Mouse (Mus musculus): Measurements from ENCODE around the gene Pusl1. TPM values are rescaled to one million over a fixed set of nuclear protein-coding genes. Genes with fewer than 3 reads are reported as not detected.

Gene Pusl1
- total RNA-seq, 2 experiments from 2014 or later: 42.9 to 49.0 TPM

DNA sequence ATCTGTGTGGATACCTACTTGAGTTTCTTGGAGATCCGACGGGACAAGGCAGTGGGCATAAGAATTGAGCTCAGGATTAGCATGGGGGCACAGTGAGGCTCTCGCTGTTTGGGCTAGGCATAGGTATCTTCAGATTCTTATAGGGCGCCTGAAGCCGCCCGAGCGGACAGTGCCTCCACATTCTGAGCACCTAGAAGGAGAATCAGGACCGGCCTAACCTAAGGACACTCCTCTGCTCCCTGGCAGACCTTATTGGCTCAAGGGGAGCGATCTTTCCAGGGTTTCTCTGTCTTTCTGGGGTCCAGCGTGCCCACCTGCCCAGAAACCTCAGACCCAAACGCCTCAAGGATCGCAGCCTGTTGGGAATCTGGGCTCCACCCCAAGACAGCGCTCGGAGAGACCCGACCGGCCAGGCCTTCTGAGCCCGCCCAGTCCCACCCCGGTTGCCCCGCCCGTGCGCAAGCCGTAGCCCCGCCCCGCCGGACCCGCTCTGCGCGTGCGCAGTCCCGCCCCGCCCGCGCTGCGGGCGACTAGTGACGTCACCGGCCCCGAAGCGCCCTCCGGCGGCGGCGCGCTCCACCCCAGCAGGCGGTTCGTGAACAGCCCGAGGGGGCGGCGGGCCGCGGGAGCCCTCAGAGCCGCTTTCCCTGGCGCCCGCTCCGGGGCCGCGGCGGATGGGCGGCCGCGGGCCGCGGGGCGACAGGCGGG is 44.6 kb downstream of the Pusl1 start, which contains the start of gene Dvl1:
TSS of gene Dvl1 (plus strand) at position 532 of the 708 bp plus-strand sequence.
- peak; percentile 98 to 99 for DNase-seq (ENCODE audit: low spot score in 2 of 2)

- DNase-seq (ENCODE audit: low spot score in 2 of 2): no peak
These were observed 48.4 kb downstream of the Pusl1 start for GRCm38 (mm10) chr4:155843231-155843630.

DNA sequence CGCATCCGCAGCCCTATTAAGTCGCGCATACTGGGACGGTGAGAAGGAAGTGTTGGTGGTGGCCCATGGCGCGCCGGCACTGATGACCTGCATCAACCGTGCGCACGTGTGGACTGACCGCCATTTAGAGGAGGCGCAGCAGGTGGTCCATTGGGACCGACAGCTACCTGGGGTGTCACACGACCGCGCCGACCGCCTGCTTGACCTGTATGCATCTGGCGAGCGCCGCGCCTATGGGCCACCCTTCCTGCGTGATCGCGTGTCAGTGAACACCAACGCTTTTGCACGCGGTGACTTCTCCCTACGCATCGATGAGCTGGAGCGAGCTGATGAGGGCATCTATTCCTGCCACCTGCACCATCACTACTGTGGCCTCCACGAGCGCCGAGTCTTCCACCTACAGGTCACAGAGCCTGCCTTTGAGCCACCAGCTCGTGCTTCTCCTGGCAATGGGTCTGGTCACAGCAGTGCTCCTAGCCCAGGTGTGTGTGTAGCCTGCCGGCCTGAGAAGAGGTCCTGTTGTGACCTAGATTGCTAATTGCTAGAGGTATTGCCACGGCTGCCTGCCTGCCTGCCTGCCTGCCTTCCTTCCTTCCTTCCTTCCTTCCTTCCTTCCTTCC is 49.8 kb downstream of the Pusl1 start:
- no peak for DNase-seq (ENCODE audit: low spot score in 2 of 2)

DNA sequence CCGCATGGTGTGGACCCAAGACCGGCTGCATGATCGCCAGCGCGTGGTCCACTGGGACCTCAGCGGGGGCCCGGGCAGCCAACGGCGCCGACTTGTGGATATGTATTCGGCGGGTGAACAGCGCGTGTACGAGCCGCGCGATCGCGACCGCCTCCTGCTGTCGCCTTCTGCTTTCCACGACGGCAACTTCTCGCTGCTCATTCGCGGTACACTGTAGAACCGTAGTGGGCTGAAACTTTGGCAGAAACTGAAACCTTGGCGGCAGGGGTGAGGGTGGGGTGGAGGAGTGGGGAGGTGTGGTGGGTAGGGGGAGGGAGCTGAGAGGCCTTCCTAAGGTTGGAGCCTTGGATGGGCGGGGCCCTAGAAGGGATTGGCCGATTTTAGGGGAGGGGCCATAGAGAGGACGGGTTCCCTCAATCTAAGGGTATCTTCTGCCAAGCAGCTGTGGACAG is 50.6 kb downstream of the Pusl1 start:
- DNase-seq (ENCODE audit: low spot score in 2 of 2): no peak

DNA sequence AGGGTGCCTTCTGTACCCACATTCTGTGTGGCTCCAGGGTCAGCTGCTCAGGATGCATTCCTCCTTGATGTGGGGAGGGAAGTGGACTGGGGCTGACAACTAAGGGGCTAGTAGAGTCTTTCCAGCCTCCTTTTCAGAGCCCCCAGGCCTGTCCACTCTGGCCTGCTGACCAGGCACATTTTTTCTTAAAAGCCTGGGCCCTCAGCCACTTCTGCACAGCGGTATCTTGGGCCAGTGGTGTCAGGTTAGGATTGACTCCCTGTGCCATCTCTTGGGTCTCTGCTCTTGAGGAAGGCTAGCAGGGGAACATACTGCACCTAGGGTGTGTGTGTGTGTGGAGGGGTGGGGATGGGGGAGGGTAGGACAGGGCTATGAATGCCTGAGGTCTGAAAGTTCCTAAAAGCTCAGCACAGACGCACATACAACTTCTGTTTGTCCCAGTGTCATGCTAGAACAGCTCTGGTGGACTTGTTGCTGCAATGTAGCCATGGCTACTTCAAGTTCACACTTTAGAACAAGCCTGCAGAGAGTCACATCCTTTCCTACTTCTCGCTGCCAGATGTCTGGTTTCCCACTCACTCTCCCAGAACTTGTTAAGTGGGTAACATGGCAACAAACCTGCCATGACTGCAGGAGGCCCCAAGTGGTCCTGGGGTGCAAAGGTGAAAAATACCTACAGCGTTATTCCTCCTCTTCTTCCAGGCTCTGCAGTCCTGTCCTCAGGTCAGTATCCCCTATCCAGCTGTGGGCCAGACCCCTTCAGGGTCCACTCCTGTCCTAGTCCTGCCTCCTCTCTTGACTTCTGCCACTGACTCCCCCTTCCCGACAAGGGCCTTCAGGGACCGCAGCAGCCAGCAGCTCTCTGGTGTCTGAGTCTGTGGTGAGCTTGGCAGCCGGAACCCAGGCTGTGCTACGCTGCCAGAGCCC is 51.2 kb downstream of the Pusl1 start:
- DNase-seq (ENCODE audit: low spot score in 2 of 2): no peak

DNA sequence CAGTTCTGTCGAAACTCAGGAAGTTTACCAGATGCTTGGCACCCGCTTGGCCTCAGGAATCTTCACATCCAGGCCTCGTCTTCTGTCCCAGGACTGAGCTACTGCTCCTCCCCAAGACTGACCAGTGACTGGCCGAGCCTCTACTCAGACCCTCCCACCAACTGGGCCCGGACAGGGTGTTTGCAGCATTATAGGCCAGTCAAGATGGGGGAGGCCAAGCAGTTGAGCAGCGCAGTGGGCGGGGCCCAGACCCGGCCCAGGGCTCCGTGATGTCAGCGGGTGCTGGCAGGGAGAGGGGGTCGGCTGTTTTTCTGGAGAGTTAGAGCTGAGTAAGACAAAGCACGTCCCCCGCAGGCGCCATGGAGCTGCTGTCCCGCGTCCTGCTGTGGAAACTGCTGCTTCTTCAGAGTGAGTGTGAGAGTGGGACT is 52.1 kb downstream of the Pusl1 start, which contains the start of gene Mxra8:
TSS of gene Mxra8 (plus strand) at position 198 of the 428 bp plus-strand sequence.
- DNase-seq (ENCODE audit: low spot score in 2 of 2): peak; percentile 64 to 65

- DNase-seq (ENCODE audit: low spot score in 2 of 2): no peak
These were observed 53.1 kb downstream of the Pusl1 start for GRCm38 (mm10) chr4:155838187-155839153.

Small RNA genes within 50 kb of the gene (microRNA-seq; reads per million reads assigned to microRNA genes)
- gene Gm22991: not detected

Other genes starting within 250 kb of the Pusl1 start
- not detected for gene Gm10563, start 246.4 kb downstream of the Pusl1 start, total RNA-seq (2021)
- 10 to 100 TPM; 18.8 to 25.4 TPM for gene Mmp23, start 238.4 kb downstream of the Pusl1 start, total RNA-seq (2021)
- gene Mib2, start 222.6 kb downstream of the Pusl1 start, total RNA-seq (2021): 10 to 100 TPM; 41.5 to 44.2 TPM
- gene Fndc10, start 197.4 kb downstream of the Pusl1 start, total RNA-seq (2021): 10 to 100 TPM; 54.6 to 60.4 TPM
- 10 to 100 TPM; 88.9 to 96.2 TPM for gene Ssu72, start 187.0 kb downstream of the Pusl1 start, total RNA-seq (2021)
- gene Tmem240, start 157.0 kb downstream of the Pusl1 start, total RNA-seq (2021): 1 to 10 TPM; 1.5 to 2.2 TPM
- 100 to 1,000 TPM in 1 of 2 experiments, 10 to 100 TPM in 1; 99.1 to 102 TPM for gene Atad3a, start 130.7 kb downstream of the Pusl1 start, total RNA-seq (2021)
- 1 to 10 TPM; 5.7 to 7.4 TPM for gene Vwa1, start 117.1 kb downstream of the Pusl1 start, total RNA-seq (2021)
- gene Tmem88b, start 105.9 kb downstream of the Pusl1 start, total RNA-seq (2021): under 1 TPM; 0.79 to 0.84 TPM
- gene Ankrd65, start 101.3 kb downstream of the Pusl1 start, total RNA-seq (2021): not detected
- gene Mrpl20, start 88.9 kb downstream of the Pusl1 start, total RNA-seq (2021): 100 to 1,000 TPM; 110 to 122 TPM
- gene Ccnl2, start 79.3 kb downstream of the Pusl1 start, total RNA-seq (2021): 100 to 1,000 TPM; 153 to 155 TPM
- gene Aurkaip1, start 60.5 kb downstream of the Pusl1 start, total RNA-seq (2021): 100 to 1,000 TPM; 123 to 129 TPM
- 10 to 100 TPM; 86.3 to 93.5 TPM for gene Mxra8, start 52.1 kb downstream of the Pusl1 start, total RNA-seq (2021)
- gene Dvl1, start 44.4 kb downstream of the Pusl1 start, total RNA-seq (2021): 10 to 100 TPM; 53.5 to 53.8 TPM
- gene Tas1r3, start 28.4 kb downstream of the Pusl1 start, total RNA-seq (2021): under 1 TPM; 0.85 to 0.92 TPM
- gene Cptp, start 22.3 kb downstream of the Pusl1 start, total RNA-seq (2021): 10 to 100 TPM; 20.2 to 21.0 TPM
- 10 to 100 TPM; 31.0 to 31.3 TPM for gene Ints11, start 22.2 kb downstream of the Pusl1 start, total RNA-seq (2021)
- gene Acap3, start within 50 bp of the Pusl1 start, total RNA-seq (2021): 10 to 100 TPM; 35.5 to 36.7 TPM
- 10 to 100 TPM; 91.9 to 94.1 TPM for gene Ube2j2, start 52.0 kb upstream of the Pusl1 start, total RNA-seq (2021)
- gene C1qtnf12, start 70.5 kb upstream of the Pusl1 start, total RNA-seq (2021): 10 to 100 TPM; 75.8 to 79.9 TPM
- gene B3galt6, start 100.9 kb upstream of the Pusl1 start, total RNA-seq (2021): 1 to 10 TPM; 7.2 to 7.7 TPM
- gene Sdf4, start 101.1 kb upstream of the Pusl1 start, total RNA-seq (2021): 100 to 1,000 TPM; 224 to 231 TPM
- gene Tnfrsf4, start 122.1 kb upstream of the Pusl1 start, total RNA-seq (2021): 1 to 10 TPM; 2.9 to 3.4 TPM
- gene Tnfrsf18, start 134.4 kb upstream of the Pusl1 start, total RNA-seq (2021): under 1 TPM in 1 of 2 experiments, not detected in 1; 0.39 TPM
- gene Ttll10, start 167.6 kb upstream of the Pusl1 start, total RNA-seq (2021): 1 to 10 TPM in 1 of 2 experiments, under 1 TPM in 1; 0.59 to 5.0 TPM
- 10 to 100 TPM; 18.1 to 21.1 TPM for gene 9430015G10Rik, start 218.2 kb upstream of the Pusl1 start, total RNA-seq (2021)
- under 1 TPM; 0.20 to 0.22 TPM for gene Rnf223, start 238.7 kb upstream of the Pusl1 start, total RNA-seq (2021)

Data from adrenal gland, postnatal 4 days (tissue).